Mouse (Mus musculus): Measurements from ENCODE around the gene Mmgt2. TPM values are rescaled to one million over a fixed set of nuclear protein-coding genes. Genes with fewer than 3 reads are reported as not detected.

The Mmgt2 gene
- polyA plus RNA-seq (2015; fragmentation: Nextera tagmentation; extraction: Ambion mirVana), result 22.8 and 24.9 TPM in 2 replicates

- Histone ChIP-seq H3K9me3 (no peaks in the 10 kb centered on the region), H3K27ac (peak within 1 kb of the TSS; percentile 79), H3K4me2 (peak within 1 kb of the TSS; percentile 93), H3K4me3 (peak within 1 kb of the TSS; percentile 78), H3K36me3 (no peaks in the 10 kb centered on the region), H3K27me3 (no peaks in the 10 kb centered on the region), H3K4me1 (replicated peaks) (peaks cover 57% of the 10 kb centered on the region), H3K9ac (peak within 1 kb of the TSS; percentile 88)
- ATAC-seq (ENCODE audit: low FRiP score), result peak; percentile 89
- WGBS, result under 1% methylated on average over 37 of the region's 53 CpGs
Measured at GRCm38 (mm10) chr11:62648591-62649391, at the start of gene Mmgt2. Gene Mmgt2, plus strand, starts transcription at chr11:62648664.

GRCm38 (mm10) chr11:62601732-62602618, 46.5 kb upstream of the Mmgt2 start:
- Histone ChIP-seq H3K36me3 (peaks cover 33% of the 10 kb centered on the region), H3K9ac (peak overlapping the region; percentile 90), H3K4me1 (replicated peaks) (peaks cover 52% of the 10 kb centered on the region), H3K9me3 (no peaks in the 10 kb centered on the region), H3K4me2 (peak overlapping the region; percentile 56), H3K27me3 (no peaks in the 10 kb centered on the region), H3K27ac (peak overlapping the region; percentile 95), H3K4me3 (peak overlapping the region; percentile 57)
- ATAC-seq (ENCODE audit: low FRiP score), result peak; percentile 12
- WGBS, result 12% methylated on average over 17 of the region's 17 CpGs

GRCm38 (mm10) chr11:62602619-62603311, 45.7 kb upstream of the Mmgt2 start:
- peaks cover 60% of the 10 kb centered on the region for H3K4me1 ChIP-seq (replicated peaks)
- peak overlapping the region; percentile 57 for H3K4me3 ChIP-seq
- H3K4me2 ChIP-seq, result peak overlapping the region; percentile 94
- under 1% methylated on average over 58 of the region's 58 CpGs for WGBS
- H3K36me3 ChIP-seq, result peaks cover 41% of the 10 kb centered on the region
- H3K27ac ChIP-seq, result peak overlapping the region; percentile 95
- no peaks in the 10 kb centered on the region for H3K27me3 ChIP-seq
- peak overlapping the region; percentile 90 for H3K9ac ChIP-seq
- ATAC-seq (ENCODE audit: low FRiP score), result peak; percentile 96
- no peaks in the 10 kb centered on the region for H3K9me3 ChIP-seq

GRCm38 (mm10) chr11:62603312-62604056, 45.0 kb upstream of the Mmgt2 start:
- Histone ChIP-seq H3K27me3 (no peaks in the 10 kb centered on the region), H3K9me3 (no peaks in the 10 kb centered on the region), H3K9ac (peak overlapping the region; percentile 90), H3K36me3 (peaks cover 48% of the 10 kb centered on the region), H3K27ac (peak overlapping the region; percentile 95), H3K4me2 (peak overlapping the region; percentile 94), H3K4me3 (peak overlapping the region; percentile 57), H3K4me1 (replicated peaks) (peaks cover 54% of the 10 kb centered on the region)
- no peak for ATAC-seq (ENCODE audit: low FRiP score)
- under 1% methylated on average over 13 of the region's 13 CpGs for WGBS

GRCm38 (mm10) chr11:62604123-62604706, 44.2 kb upstream of the Mmgt2 start:
- Histone ChIP-seq H3K9ac (peak overlapping the region; percentile 90), H3K27me3 (no peaks in the 10 kb centered on the region), H3K4me2 (peak overlapping the region; percentile 94), H3K4me3 (peak overlapping the region; percentile 57), H3K27ac (peak overlapping the region; percentile 13; the same call in 1 of the 2 replicates), H3K9me3 (no peaks in the 10 kb centered on the region), H3K4me1 (replicated peaks) (peaks cover 53% of the 10 kb centered on the region), H3K36me3 (peaks cover 54% of the 10 kb centered on the region)
- no peak for ATAC-seq (ENCODE audit: low FRiP score)
- WGBS, result 20% methylated on average over 5 of the region's 5 CpGs

GRCm38 (mm10) chr11:62604886-62605618, 43.4 kb upstream of the Mmgt2 start:
- Histone ChIP-seq H3K27ac (peak overlapping the region; percentile 53), H3K9ac (peak overlapping the region; percentile 90), H3K4me1 (replicated peaks) (peaks cover 53% of the 10 kb centered on the region), H3K4me2 (peak overlapping the region; percentile 94), H3K4me3 (peak overlapping the region; percentile 57), H3K27me3 (no peaks in the 10 kb centered on the region), H3K36me3 (peaks cover 58% of the 10 kb centered on the region), H3K9me3 (no peaks in the 10 kb centered on the region)
- WGBS, result 31% methylated on average over 3 of the region's 3 CpGs
- ATAC-seq (ENCODE audit: low FRiP score), result no peak

GRCm38 (mm10) chr11:62605619-62606298, 42.7 kb upstream of the Mmgt2 start:
- no peaks in the 10 kb centered on the region for H3K9me3 ChIP-seq
- H3K4me2 ChIP-seq, result peak overlapping the region; percentile 94
- H3K27me3 ChIP-seq, result no peaks in the 10 kb centered on the region
- no peak for ATAC-seq (ENCODE audit: low FRiP score)
- 38% methylated on average over 10 of the region's 10 CpGs for WGBS
- H3K27ac ChIP-seq, result peak overlapping the region; percentile 53
- peak overlapping the region; percentile 57 for H3K4me3 ChIP-seq
- H3K36me3 ChIP-seq, result peaks cover 65% of the 10 kb centered on the region
- H3K4me1 ChIP-seq (replicated peaks), result peaks cover 53% of the 10 kb centered on the region
- peak overlapping the region; percentile 90 for H3K9ac ChIP-seq

- H3K36me3 ChIP-seq, result peaks cover 65% of the 10 kb centered on the region
- no peaks in the 10 kb centered on the region for H3K9me3 ChIP-seq
- no peak overlapping the region for H3K4me3 ChIP-seq
- H3K9ac ChIP-seq, result peak overlapping the region; percentile 30; the same call in 1 of the 2 replicates
- peak overlapping the region; percentile 53; the same call in 1 of the 2 replicates for H3K27ac ChIP-seq
- no peak for ATAC-seq (ENCODE audit: low FRiP score)
- 65% methylated on average over 10 of the region's 10 CpGs for WGBS
- no peaks in the 10 kb centered on the region for H3K27me3 ChIP-seq
- H3K4me1 ChIP-seq (replicated peaks), result peaks cover 52% of the 10 kb centered on the region
- H3K4me2 ChIP-seq, result peak overlapping the region; percentile 94; the same call in 1 of the 2 replicates
Measured at GRCm38 (mm10) chr11:62606299-62607169, 41.9 kb upstream of the Mmgt2 start.

- H3K4me3 ChIP-seq, result no peak overlapping the region
- peak overlapping the region; percentile 10; the same call in 1 of the 2 replicates for H3K9ac ChIP-seq
- peaks cover 65% of the 10 kb centered on the region for H3K36me3 ChIP-seq
- 0 out of 2 replicates have a peak overlapping the region, but pooled peaks have one; percentile 35 for H3K27ac ChIP-seq
- ATAC-seq (ENCODE audit: low FRiP score), result no peak
- peaks cover 53% of the 10 kb centered on the region for H3K4me1 ChIP-seq (replicated peaks)
- H3K9me3 ChIP-seq, result no peaks in the 10 kb centered on the region
- H3K27me3 ChIP-seq, result no peaks in the 10 kb centered on the region
- 65% methylated on average over 10 of the region's 10 CpGs for WGBS
- H3K4me2 ChIP-seq, result no peak overlapping the region
Measured at GRCm38 (mm10) chr11:62607170-62607951, 41.1 kb upstream of the Mmgt2 start.

All from hindbrain, embryonic 13.5 days (tissue).